Mouse (Mus musculus) MEL-GATA-1-ER (cell line): ENCODE results near the gene Zfp607a.
"Not testable (repeated sequence)": the region's sequence is repeated elsewhere in the genome, so short reads cannot be mapped to it uniquely, and the experiment has no call there.

Source experiments
- DNase-seq: peaks from one replicate; pipeline ENCODE4 v3.0.0-alpha.2; 2012; ENCODE audit warnings: low read depth; ENCODE audit errors: extremely low read depth

The Zfp607a gene

DNA sequence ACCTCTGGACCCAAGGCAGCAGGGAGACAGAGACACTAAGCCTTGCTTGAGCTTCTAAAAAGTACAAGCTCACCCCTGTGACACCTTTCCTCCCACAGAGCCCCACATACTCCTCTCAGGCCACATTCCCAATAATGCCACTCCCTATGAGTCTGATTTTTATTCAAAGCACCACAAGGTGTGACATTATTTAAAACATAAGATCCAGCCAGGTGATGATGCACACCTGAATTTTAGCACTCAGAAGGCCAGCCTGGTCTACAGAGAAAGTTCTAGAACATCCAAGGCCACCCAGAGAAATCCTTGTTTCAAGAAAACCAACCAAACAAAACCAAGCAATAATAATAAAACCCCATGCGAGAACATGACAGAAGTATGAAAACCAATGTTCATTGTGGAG, at the start of gene Zfp607a:
TSS of gene Zfp607a (plus strand) at position 301 of the 400 bp plus-strand sequence.
- no peak for DNase-seq

- DNase-seq, result no peak
These were observed 38.7 kb upstream of the Zfp607a start for GRCm38 (mm10) chr7:27818526-27819110.

- no peak for DNase-seq
These were observed 34.7 kb upstream of the Zfp607a start for GRCm38 (mm10) chr7:27822611-27823010.

DNA sequence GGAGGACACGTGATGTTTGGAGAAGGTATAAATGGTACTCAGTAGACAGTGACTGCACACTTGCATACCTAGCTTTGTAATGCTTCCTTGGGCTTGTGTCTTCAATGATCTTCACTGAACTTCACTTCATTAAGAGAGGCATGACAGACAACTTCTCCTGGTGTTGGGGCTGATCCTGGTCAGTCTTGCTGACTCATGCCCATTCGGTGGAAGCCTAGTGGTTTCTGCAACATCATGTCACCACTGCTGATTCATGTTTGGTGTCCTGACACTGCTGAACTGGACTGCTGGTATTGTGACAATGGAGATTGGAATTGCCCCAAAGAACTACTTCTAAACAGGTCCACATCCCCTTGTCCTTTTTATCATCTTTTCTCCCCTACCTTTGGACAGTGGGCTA, 23.2 kb upstream of the Zfp607a start:
- no peak for DNase-seq

DNA sequence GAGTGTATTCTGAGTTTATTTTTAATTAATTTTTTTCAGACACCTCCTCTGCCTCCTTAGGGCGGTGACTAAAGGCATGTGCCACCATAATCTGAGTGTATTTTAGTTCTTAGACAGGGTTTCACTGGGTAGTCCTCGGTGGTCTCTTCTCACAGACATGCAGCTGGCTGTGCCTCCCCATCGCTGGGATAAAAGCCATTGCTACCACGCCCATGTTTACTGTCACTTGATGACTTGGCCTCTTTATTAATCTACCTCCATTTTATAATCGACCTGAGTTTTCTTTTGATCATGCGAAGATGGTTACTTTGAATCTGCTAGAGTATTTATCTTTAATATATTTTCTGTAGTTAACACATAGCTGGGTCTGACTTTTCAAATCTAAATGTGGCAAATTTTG, 19.4 kb upstream of the Zfp607a start:
- DNase-seq, result no peak

- DNase-seq, result peak; percentile 79
These were observed 18.7 kb upstream of the Zfp607a start, which contains the start of gene Zfp59 for GRCm38 (mm10) chr7:27838323-27839249. Gene Zfp59 (plus strand): TSS chr7:27838607.

- DNase-seq, result no peak
These were observed 17.7 kb upstream of the Zfp607a start for GRCm38 (mm10) chr7:27839596-27839995.

DNA sequence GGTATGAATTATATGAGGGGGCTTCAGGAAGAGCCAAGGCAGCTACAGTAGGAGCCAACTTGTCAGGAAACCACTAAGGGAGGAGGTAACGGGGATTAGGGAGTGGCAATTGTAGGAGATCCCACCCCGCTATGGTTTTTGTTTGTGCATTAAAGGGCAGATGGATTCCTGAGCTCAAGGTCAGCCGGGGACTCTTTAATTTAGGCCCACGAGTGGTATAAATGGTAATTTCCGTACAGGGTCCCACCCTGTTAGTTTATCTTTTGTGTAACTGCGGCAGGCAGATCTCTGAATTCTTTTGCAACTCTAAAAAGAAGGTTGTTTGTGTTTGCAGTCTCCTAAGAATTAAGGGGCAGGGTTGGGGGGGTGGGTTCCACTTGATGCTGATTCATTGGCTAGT, 17.2 kb upstream of the Zfp607a start:
- DNase-seq, result no peak

GRCm38 (mm10) chr7:27859301-27860251, 2.2 kb downstream of the Zfp607a start:
- DNase-seq, result peak; percentile 46

DNA sequence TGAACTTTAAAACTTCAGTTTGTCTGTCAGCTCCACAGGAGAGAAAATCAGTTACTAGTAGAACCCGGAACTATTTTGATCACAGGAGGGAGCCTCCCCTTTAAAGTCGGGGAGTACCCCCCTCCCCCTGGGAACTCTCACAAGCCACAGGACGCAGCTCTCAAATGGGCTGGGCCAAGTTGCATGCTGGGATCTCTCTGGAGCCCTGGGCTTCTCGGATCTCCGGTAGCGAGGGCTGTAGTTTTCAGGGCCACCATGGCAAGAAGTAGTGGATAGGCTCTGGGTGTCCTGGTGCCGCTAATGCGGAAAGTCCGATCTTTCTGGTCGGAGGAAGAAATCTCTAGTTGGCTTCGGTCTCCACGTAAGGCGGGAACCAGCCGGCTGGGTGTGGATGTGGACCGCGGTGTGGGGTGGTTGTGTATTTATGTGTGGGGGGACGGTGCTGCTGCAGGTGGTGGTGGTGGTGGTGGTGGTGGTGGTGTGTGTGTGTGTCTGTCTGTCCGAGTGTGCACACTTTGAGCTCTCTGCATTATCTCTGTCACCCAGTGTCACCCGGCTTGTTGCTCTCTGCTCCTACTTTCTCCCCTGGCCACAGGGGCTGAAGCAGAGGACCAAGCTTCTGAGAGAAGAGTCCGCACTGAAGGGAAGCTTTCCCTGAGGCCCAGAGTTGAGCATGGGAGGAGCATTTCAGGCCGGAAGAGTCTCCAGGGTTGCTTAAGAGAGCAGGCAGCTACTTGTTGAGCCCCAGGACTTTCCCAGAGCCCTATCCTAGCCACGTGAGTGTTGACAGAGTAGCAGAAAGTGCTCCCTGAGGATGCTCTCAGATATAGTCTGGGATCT, 3.3 kb downstream of the Zfp607a start:
- DNase-seq, result peak; percentile 90

GRCm38 (mm10) chr7:27862578-27862977, 5.3 kb downstream of the Zfp607a start:
- not testable (repeated sequence) for DNase-seq

DNA sequence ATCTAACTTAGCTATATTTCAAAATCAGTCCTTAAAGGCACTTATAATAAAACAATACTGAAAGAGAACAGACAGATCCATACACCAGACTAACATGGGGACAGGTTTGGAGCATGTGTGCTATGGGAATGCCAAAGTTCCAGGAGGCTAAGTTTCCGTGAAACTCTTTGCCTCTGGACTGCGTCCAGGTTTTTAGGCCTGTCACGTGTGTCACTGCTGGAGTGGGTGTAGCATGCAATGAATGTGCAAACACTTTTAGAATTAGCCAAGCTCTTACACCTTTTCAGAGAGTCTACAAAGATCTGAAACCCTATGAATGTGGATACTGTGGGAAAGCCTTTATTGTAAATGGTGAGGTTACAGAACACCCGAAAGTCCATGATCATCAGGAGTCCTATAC, 24.4 kb downstream of the Zfp607a start:
- no peak for DNase-seq

- no peak for DNase-seq
These were observed 43.3 kb downstream of the Zfp607a start for GRCm38 (mm10) chr7:27900601-27901000.

DNA sequence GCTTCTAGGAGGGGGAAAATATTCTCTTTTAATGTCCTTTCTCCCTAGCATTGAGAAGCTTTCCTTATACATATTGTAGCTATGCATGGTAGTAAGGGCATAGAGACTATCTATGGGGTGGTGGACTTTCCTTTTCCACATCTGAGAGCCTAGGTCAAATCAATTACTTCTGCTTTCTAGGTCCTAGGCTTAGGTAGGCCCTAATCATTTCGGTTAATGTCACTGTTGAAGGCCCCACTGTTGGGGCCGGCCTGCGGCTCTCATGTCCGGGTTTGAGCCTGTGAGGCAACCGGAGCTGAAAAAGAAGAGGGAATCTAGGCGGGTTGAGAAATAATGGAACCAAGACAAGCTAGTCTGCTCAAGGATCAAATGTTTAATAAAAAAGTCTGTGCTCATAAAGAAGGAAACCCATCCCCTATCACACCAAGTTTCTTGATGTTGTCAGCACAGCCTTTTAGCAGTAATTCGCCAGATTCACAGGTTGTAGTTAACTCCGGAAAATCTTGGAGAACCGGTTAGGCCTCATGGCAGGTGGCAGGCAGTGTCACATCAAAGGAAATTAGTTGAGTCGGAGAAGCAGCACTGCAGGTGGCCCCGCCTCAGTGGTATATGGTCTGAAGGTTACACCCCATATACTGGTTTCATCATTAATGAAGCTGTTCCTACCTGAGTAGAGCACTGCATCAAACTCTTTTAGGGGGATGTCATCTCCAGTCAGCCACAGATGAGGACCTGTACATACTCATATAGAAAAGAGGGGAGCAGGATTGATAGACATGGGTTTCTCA, 47.9 kb downstream of the Zfp607a start:
- DNase-seq, result no peak

DNA sequence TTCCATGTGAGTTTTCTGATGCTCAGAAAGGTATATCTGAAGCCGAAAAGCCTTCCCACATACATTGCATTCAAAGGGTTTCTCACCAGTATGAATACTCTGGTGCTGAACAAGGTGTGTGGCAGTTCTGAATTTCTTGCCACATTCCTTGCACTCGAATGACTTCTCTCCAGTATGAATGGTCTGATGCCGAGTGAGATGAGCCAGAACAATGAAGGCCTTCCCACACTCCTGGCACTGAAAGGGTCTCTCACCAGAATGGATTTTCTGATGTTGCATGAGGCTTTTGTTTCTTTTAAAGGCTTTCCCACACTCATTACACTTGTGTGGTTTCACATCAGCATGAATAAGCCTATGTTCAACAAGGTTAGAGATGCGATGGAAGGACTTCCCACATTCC, 53.6 kb downstream of the Zfp607a start:
- DNase-seq, result not testable (repeated sequence)

GRCm38 (mm10) chr7:27927041-27927440, 69.7 kb downstream of the Zfp607a start:
- not testable (repeated sequence) for DNase-seq

- peak; percentile 44 for DNase-seq
These were observed 71.7 kb downstream of the Zfp607a start, which contains the start of gene Zfp974 for GRCm38 (mm10) chr7:27928818-27929695. Gene Zfp974 (minus strand): TSS chr7:27929460.
